Mouse (Mus musculus): ENCODE measurements at regions not wholly inside any gene's neighbourhood (a gene's known extent, or its start where the extent isn't known, plus 50 kb on each side); places are given as distances from the start of the nearest gene placed in this dataset.

DNA sequence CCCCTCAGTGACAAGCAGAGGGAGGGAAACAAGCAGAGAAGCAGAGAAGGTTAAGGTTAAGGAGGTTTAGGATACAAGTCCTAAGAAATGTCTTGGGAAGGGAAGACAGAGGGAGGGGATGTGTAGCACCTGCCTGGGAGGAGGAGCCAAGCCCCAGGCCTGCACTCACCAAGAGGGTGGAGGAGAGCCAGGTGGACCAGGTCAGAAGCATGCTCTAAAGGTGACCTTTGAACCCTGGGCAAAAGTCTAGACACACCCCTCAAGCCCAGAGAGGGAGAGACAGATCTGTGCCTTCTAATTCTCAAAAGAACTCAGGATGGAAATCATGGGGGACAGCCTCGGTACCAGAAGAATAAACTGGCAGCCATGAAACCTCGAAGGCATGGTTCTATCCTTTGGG, 54.4 kb upstream of the Calm2 start:
- Histone ChIP-seq H3K4me3 (no peak overlapping the region), H3K36me3 (no peaks in the 10 kb centered on the region), H3K27me3 (peaks cover 4% of the 10 kb centered on the region; the same call in 1 of the 2 replicates), H3K4me1 (peaks cover 18% of the 10 kb centered on the region), H3K4me2 (replicated peaks) (no peak overlapping the region), H3K9me3 (replicated peaks) (no peaks in the 10 kb centered on the region), H3K9ac (no peak overlapping the region), H3K27ac (no peak overlapping the region)
- 57% methylated on average over 2 of the region's 2 CpGs for WGBS
- ATAC-seq (ENCODE audit: low FRiP score): no peak

GRCm38 (mm10) chr17:87501687-87502387, 55.1 kb upstream of the Calm2 start:
- Histone ChIP-seq H3K9me3 (replicated peaks) (no peaks in the 10 kb centered on the region), H3K27ac (peak overlapping the region; percentile 35; the same call in 1 of the 2 replicates), H3K4me1 (peaks cover 18% of the 10 kb centered on the region), H3K4me2 (replicated peaks) (no peak overlapping the region), H3K27me3 (peaks cover 4% of the 10 kb centered on the region; the same call in 1 of the 2 replicates), H3K4me3 (no peak overlapping the region), H3K9ac (no peak overlapping the region), H3K36me3 (no peaks in the 10 kb centered on the region)
- WGBS: 41% methylated on average over 10 of the region's 10 CpGs
- no peak for ATAC-seq (ENCODE audit: low FRiP score)

- Histone ChIP-seq H3K9me3 (replicated peaks) (no peaks in the 10 kb centered on the region), H3K9ac (no peak overlapping the region), H3K4me2 (replicated peaks) (peak overlapping the region; percentile 17; the same call in 1 of the 2 replicates), H3K27me3 (peaks cover 4% of the 10 kb centered on the region; the same call in 1 of the 2 replicates), H3K27ac (peak overlapping the region; percentile 35; the same call in 1 of the 2 replicates), H3K4me3 (no peak overlapping the region), H3K36me3 (no peaks in the 10 kb centered on the region), H3K4me1 (peaks cover 18% of the 10 kb centered on the region)
- WGBS: 18% methylated on average over 13 of the region's 14 CpGs
- ATAC-seq (ENCODE audit: low FRiP score): peak; percentile 73
Observed at GRCm38 (mm10) chr17:87502388-87503369, 55.9 kb upstream of the Calm2 start.

GRCm38 (mm10) chr17:87503491-87503890, 56.8 kb upstream of the Calm2 start:
- ATAC-seq (ENCODE audit: low FRiP score): no peak
- H3K4me3 ChIP-seq: no peak overlapping the region
- no peaks in the 10 kb centered on the region for H3K36me3 ChIP-seq
- H3K4me1 ChIP-seq: peaks cover 22% of the 10 kb centered on the region
- H3K27me3 ChIP-seq: peaks cover 4% of the 10 kb centered on the region; the same call in 1 of the 2 replicates
- no peaks in the 10 kb centered on the region for H3K9me3 ChIP-seq (replicated peaks)
- WGBS: 78% methylated on average over 5 of the region's 5 CpGs
- no peak overlapping the region for H3K9ac ChIP-seq
- no peak overlapping the region for H3K27ac ChIP-seq
- H3K4me2 ChIP-seq (replicated peaks): no peak overlapping the region

DNA sequence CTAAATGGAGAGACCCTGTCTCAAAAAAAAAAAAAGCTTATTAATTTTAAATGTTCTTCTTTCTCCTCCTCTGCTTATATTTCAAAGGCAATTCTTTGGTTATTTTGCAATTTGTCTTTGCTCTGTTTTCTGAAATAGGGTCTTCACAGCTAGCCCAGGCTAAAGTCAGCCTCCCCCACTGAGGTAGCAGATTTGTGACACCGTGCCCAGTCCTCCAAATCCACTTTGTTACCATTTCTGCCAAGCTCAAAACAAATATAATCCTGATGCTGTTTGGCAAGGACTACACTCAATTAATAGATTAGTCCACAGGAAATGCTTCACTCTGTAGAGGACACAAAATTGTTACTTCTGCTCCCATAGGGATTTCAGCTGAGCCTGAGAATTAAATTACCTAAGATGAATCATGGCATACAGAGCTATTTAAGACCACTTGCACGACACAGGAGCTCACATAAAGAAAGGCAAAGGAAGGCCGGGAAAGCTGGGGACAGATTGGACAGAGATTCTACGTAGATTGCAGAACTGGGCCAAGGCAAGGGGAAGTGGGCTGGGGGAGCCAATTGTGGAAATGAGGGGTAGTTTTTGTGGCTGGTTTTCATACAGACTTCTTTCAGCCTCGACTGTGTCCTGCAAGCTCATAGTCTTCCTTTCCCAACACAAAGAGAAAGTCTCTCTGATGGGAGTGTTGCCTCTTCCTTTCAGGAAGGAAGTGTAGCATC, 58.4 kb upstream of the Calm2 start:
- Histone ChIP-seq H3K4me2 (replicated peaks) (no peak overlapping the region), H3K4me1 (peaks cover 22% of the 10 kb centered on the region), H3K9me3 (replicated peaks) (no peaks in the 10 kb centered on the region), H3K27me3 (peaks cover 4% of the 10 kb centered on the region; the same call in 1 of the 2 replicates), H3K36me3 (no peaks in the 10 kb centered on the region), H3K4me3 (no peak overlapping the region), H3K27ac (no peak overlapping the region), H3K9ac (no peak overlapping the region)
- WGBS: 67% methylated on average over 5 of the region's 5 CpGs
- no peak for ATAC-seq (ENCODE audit: low FRiP score)

GRCm38 (mm10) chr17:87507848-87508247, 61.1 kb upstream of the Calm2 start:
- Histone ChIP-seq H3K9me3 (replicated peaks) (no peaks in the 10 kb centered on the region), H3K4me1 (peaks cover 22% of the 10 kb centered on the region), H3K27ac (no peak overlapping the region), H3K9ac (no peak overlapping the region), H3K36me3 (no peaks in the 10 kb centered on the region), H3K27me3 (no peaks in the 10 kb centered on the region), H3K4me3 (no peak overlapping the region), H3K4me2 (replicated peaks) (no peak overlapping the region)
- no peak for ATAC-seq (ENCODE audit: low FRiP score)
- WGBS: 55% methylated on average over 8 of the region's 8 CpGs

DNA sequence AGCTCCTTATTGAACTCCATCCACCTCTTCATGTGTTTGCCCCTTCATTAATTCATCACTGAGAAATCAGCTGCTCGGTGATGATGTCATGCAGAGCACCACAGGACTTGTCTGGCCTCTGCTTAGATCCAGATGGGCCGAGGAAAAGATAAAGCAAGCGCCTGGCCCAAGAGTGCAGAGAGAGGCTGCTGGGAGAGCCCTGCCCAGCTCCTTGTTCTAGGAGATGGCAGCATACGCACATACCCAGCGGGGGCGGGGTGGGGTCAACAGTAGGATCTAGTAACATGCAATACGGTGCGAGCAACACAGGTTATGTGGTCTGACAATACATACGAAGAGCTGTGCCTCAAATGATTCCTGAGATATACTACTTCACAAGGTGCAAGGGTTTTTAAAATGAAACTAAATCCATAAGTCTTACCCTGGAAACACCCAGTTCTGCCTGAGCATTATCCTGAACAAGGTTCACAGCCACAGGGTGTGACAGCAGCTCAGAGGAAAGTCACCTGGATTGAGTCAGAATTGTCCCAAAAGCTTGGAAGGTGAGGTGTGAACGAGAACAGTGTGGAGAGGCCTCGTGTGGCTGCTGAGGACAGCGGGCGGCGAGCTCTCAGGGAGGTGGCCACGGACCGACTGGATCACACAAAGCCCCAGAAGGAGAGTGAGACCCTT, 62.0 kb upstream of the Calm2 start:
- no peaks in the 10 kb centered on the region for H3K27me3 ChIP-seq
- no peaks in the 10 kb centered on the region for H3K36me3 ChIP-seq
- H3K4me1 ChIP-seq: peaks cover 21% of the 10 kb centered on the region
- no peak overlapping the region for H3K9ac ChIP-seq
- no peaks in the 10 kb centered on the region for H3K9me3 ChIP-seq (replicated peaks)
- WGBS: 68% methylated on average over 16 of the region's 16 CpGs
- no peak overlapping the region for H3K4me2 ChIP-seq (replicated peaks)
- no peak for ATAC-seq (ENCODE audit: low FRiP score)
- H3K27ac ChIP-seq: no peak overlapping the region
- H3K4me3 ChIP-seq: no peak overlapping the region

DNA sequence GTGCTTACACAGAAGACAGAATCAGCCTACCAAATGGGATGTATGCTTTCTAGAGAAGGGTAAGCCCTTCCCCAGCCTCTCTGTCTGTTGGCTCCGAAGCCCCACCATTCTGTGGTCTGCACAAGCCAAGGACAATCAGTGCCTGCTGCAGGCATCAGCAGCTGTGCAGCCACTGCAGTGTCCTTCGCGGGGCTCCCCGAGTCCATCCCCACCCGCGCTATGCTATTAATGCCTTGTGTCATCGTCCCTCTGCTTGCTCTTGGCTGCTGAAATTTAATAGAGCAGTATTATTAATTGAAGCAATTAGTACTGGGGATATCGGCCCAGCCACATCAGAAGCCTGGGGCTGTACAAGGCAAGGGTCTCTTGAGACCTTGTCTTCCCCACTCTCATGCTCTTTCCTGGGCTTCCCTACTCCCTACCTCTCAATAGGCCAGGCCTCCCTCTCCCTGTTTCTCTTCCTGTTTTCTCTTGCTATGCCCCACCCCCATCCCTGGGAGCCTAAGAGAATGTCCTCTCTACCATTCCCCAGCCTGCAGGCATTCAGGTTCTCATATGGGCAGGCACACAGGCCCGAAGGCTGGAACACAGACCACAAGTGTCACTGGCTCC, 65.4 kb upstream of the Calm2 start:
- no peaks in the 10 kb centered on the region for H3K27me3 ChIP-seq
- H3K4me3 ChIP-seq: no peak overlapping the region
- H3K36me3 ChIP-seq: no peaks in the 10 kb centered on the region
- 45% methylated on average over 9 of the region's 9 CpGs for WGBS
- H3K4me2 ChIP-seq (replicated peaks): no peak overlapping the region
- H3K9me3 ChIP-seq (replicated peaks): no peaks in the 10 kb centered on the region
- peak; percentile 80 for ATAC-seq (ENCODE audit: low FRiP score)
- peaks cover 22% of the 10 kb centered on the region for H3K4me1 ChIP-seq
- H3K27ac ChIP-seq: peak overlapping the region; percentile 64
- no peak overlapping the region for H3K9ac ChIP-seq

GRCm38 (mm10) chr17:87513822-87514221, 67.1 kb upstream of the Calm2 start:
- 65% methylated on average over 11 of the region's 11 CpGs for WGBS
- Histone ChIP-seq H3K27ac (no peak overlapping the region), H3K9ac (no peak overlapping the region), H3K4me3 (no peak overlapping the region), H3K27me3 (no peaks in the 10 kb centered on the region), H3K36me3 (no peaks in the 10 kb centered on the region), H3K9me3 (replicated peaks) (no peaks in the 10 kb centered on the region), H3K4me1 (peaks cover 23% of the 10 kb centered on the region), H3K4me2 (replicated peaks) (no peak overlapping the region)
- no peak for ATAC-seq (ENCODE audit: low FRiP score)

- H3K4me2 ChIP-seq (replicated peaks): no peak overlapping the region
- ATAC-seq (ENCODE audit: low FRiP score): no peak
- no peaks in the 10 kb centered on the region for H3K36me3 ChIP-seq
- peaks cover 23% of the 10 kb centered on the region for H3K4me1 ChIP-seq
- H3K9me3 ChIP-seq (replicated peaks): no peaks in the 10 kb centered on the region
- no peak overlapping the region for H3K27ac ChIP-seq
- H3K4me3 ChIP-seq: no peak overlapping the region
- no peak overlapping the region for H3K9ac ChIP-seq
- 67% methylated on average over 6 of the region's 6 CpGs for WGBS
- H3K27me3 ChIP-seq: no peaks in the 10 kb centered on the region
Observed at GRCm38 (mm10) chr17:87514366-87515126, 67.8 kb upstream of the Calm2 start.

- no peaks in the 10 kb centered on the region for H3K27me3 ChIP-seq
- H3K4me2 ChIP-seq (replicated peaks): no peak overlapping the region
- H3K9ac ChIP-seq: no peak overlapping the region
- no peaks in the 10 kb centered on the region for H3K36me3 ChIP-seq
- no peaks in the 10 kb centered on the region for H3K9me3 ChIP-seq (replicated peaks)
- peaks cover 24% of the 10 kb centered on the region for H3K4me1 ChIP-seq
- H3K4me3 ChIP-seq: no peak overlapping the region
- ATAC-seq (ENCODE audit: low FRiP score): no peak
- peak overlapping the region; percentile 35; the same call in 1 of the 2 replicates for H3K27ac ChIP-seq
- WGBS: 56% methylated on average over 9 of the region's 9 CpGs
Observed at GRCm38 (mm10) chr17:87517258-87517657, 70.5 kb upstream of the Calm2 start.
